Mouse (Mus musculus): Measurements from ENCODE around the gene Galnt2. TPM values are rescaled to one million over a fixed set of nuclear protein-coding genes. Genes with fewer than 3 reads are reported as not detected.

Galnt2 gene
- polyA plus RNA-seq, 1 experiment = 11.5 TPM

DNA sequence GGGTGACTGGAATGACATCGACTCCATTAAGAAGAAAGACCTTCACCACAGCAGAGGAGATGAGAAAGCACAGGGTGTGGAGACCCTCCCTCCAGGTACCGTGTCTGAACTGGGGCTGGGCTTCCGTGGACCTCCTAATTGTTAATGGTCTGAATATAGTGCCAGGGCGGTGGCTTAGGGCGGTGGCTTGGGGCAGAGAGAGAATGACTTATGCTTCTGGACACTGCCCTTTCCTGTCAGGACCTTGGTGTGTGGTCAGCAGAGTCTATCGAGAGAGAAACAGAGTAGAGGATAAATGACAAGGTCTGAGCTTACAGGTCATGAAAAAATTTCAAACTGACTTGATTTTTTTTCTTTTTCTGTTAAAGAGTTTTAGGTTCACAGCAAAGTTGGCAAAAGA lies 64.2 kb downstream of the Galnt2 start:
- Histone ChIP-seq H3K4me1 (ENCODE audit: control insufficient read depth, insufficient read depth, low read length) (no peaks in the 10 kb centered on the region), H3K27me3 (ENCODE audit: control insufficient read depth, insufficient read depth, low read length, poor library complexity, severe bottlenecking) (no peaks in the 10 kb centered on the region), H3K36me3 (ENCODE audit: control insufficient read depth, insufficient read depth, low read length, poor library complexity, severe bottlenecking) (no peaks in the 10 kb centered on the region), H3K9me3 (replicated peaks; ENCODE audit: control insufficient read depth, insufficient read depth, low read length, poor library complexity, severe bottlenecking) (no peaks in the 10 kb centered on the region), H3K27ac (ENCODE audit: insufficient read depth, low read length) (no peak overlapping the region), H3K4me3 (ENCODE audit: low read depth, low read length) (no peak overlapping the region), H3K9ac (ENCODE audit: low read depth, poor library complexity, severe bottlenecking) (no peak overlapping the region)
- no peak for TF ChIP-seq EP300 (IDR thresholded peaks at IDR 0.05; ENCODE audit: insufficient read depth, low read depth, low read length)

- H3K36me3 ChIP-seq (ENCODE audit: control insufficient read depth, insufficient read depth, low read length, poor library complexity, severe bottlenecking) = no peaks in the 10 kb centered on the region
- H3K4me3 ChIP-seq (ENCODE audit: low read depth, low read length) = no peak overlapping the region
- no peak overlapping the region for H3K9ac ChIP-seq (ENCODE audit: low read depth, poor library complexity, severe bottlenecking)
- H3K4me1 ChIP-seq (ENCODE audit: control insufficient read depth, insufficient read depth, low read length) = no peaks in the 10 kb centered on the region
- no peaks in the 10 kb centered on the region for H3K27me3 ChIP-seq (ENCODE audit: control insufficient read depth, insufficient read depth, low read length, poor library complexity, severe bottlenecking)
- no peak for TF ChIP-seq POLR2A (IDR thresholded peaks at IDR 0.05; ENCODE audit: insufficient read depth, low read length)
- TF ChIP-seq CTCF (IDR thresholded peaks at IDR 0.05; ENCODE audit: low read depth, low read length) = no peak
- TF ChIP-seq EP300 (IDR thresholded peaks at IDR 0.05; ENCODE audit: insufficient read depth, low read depth, low read length) = no peak
- no peaks in the 10 kb centered on the region for H3K9me3 ChIP-seq (replicated peaks; ENCODE audit: control insufficient read depth, insufficient read depth, low read length, poor library complexity, severe bottlenecking)
- H3K27ac ChIP-seq (ENCODE audit: insufficient read depth, low read length) = no peak overlapping the region
Measured at GRCm38 (mm10) chr8:124301512-124301911, 70.3 kb downstream of the Galnt2 start.

DNA sequence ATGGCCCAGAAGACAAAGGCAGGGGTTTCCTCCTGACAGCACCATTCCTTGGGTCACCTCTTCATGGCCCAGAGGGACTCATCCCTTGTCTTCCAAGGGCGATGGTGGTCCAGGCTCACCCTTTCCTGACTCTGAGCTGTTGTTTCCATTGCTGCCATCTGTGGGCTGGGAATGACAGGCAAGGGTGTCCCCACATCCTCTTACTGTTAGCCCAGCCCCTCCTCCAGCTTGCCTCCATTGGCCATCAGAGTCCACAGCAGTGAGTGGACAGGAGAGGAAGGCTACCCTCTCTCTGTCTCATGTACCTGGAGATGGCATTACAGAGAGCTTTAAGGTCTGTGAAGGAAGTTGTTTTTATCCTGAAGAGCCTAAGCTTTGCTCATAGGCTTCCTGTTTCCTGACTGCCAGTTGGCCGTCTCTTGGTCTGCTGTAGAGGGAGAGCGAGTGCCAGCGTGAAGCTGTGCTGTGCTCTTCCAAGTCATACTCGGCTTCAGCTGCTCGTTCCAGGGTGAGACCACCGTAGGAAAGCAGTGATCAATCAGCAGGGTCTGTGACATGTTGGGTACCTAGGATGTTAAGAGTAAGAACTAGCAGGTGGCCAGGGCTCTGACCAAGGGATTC lies 70.9 kb downstream of the Galnt2 start:
- H3K4me3 ChIP-seq (ENCODE audit: low read depth, low read length) = no peak overlapping the region
- no peak overlapping the region for H3K27ac ChIP-seq (ENCODE audit: insufficient read depth, low read length)
- H3K27me3 ChIP-seq (ENCODE audit: control insufficient read depth, insufficient read depth, low read length, poor library complexity, severe bottlenecking) = no peaks in the 10 kb centered on the region
- H3K36me3 ChIP-seq (ENCODE audit: control insufficient read depth, insufficient read depth, low read length, poor library complexity, severe bottlenecking) = no peaks in the 10 kb centered on the region
- H3K4me1 ChIP-seq (ENCODE audit: control insufficient read depth, insufficient read depth, low read length) = no peaks in the 10 kb centered on the region
- H3K9ac ChIP-seq (ENCODE audit: low read depth, poor library complexity, severe bottlenecking) = no peak overlapping the region
- TF ChIP-seq CTCF (IDR thresholded peaks at IDR 0.05; ENCODE audit: low read depth, low read length) (no peak), POLR2A (IDR thresholded peaks at IDR 0.05; ENCODE audit: insufficient read depth, low read length) (no peak), EP300 (IDR thresholded peaks at IDR 0.05; ENCODE audit: insufficient read depth, low read depth, low read length) (no peak)
- H3K9me3 ChIP-seq (replicated peaks; ENCODE audit: control insufficient read depth, insufficient read depth, low read length, poor library complexity, severe bottlenecking) = no peaks in the 10 kb centered on the region

GRCm38 (mm10) chr8:124303211-124303902 lies 72.2 kb downstream of the Galnt2 start:
- H3K36me3 ChIP-seq (ENCODE audit: control insufficient read depth, insufficient read depth, low read length, poor library complexity, severe bottlenecking) = no peaks in the 10 kb centered on the region
- no peak for TF ChIP-seq CTCF (IDR thresholded peaks at IDR 0.05; ENCODE audit: low read depth, low read length)
- no peak for TF ChIP-seq EP300 (IDR thresholded peaks at IDR 0.05; ENCODE audit: insufficient read depth, low read depth, low read length)
- no peak for TF ChIP-seq POLR2A (IDR thresholded peaks at IDR 0.05; ENCODE audit: insufficient read depth, low read length)
- no peaks in the 10 kb centered on the region for H3K4me1 ChIP-seq (ENCODE audit: control insufficient read depth, insufficient read depth, low read length)
- no peaks in the 10 kb centered on the region for H3K27me3 ChIP-seq (ENCODE audit: control insufficient read depth, insufficient read depth, low read length, poor library complexity, severe bottlenecking)
- H3K9ac ChIP-seq (ENCODE audit: low read depth, poor library complexity, severe bottlenecking) = no peak overlapping the region
- no peak overlapping the region for H3K4me3 ChIP-seq (ENCODE audit: low read depth, low read length)
- H3K9me3 ChIP-seq (replicated peaks; ENCODE audit: control insufficient read depth, insufficient read depth, low read length, poor library complexity, severe bottlenecking) = no peaks in the 10 kb centered on the region
- no peak overlapping the region for H3K27ac ChIP-seq (ENCODE audit: insufficient read depth, low read length)

GRCm38 (mm10) chr8:124304141-124304540 lies 73.0 kb downstream of the Galnt2 start:
- H3K36me3 ChIP-seq (ENCODE audit: control insufficient read depth, insufficient read depth, low read length, poor library complexity, severe bottlenecking) = no peaks in the 10 kb centered on the region
- no peaks in the 10 kb centered on the region for H3K27me3 ChIP-seq (ENCODE audit: control insufficient read depth, insufficient read depth, low read length, poor library complexity, severe bottlenecking)
- H3K4me3 ChIP-seq (ENCODE audit: low read depth, low read length) = no peak overlapping the region
- no peaks in the 10 kb centered on the region for H3K9me3 ChIP-seq (replicated peaks; ENCODE audit: control insufficient read depth, insufficient read depth, low read length, poor library complexity, severe bottlenecking)
- H3K4me1 ChIP-seq (ENCODE audit: control insufficient read depth, insufficient read depth, low read length) = no peaks in the 10 kb centered on the region
- H3K27ac ChIP-seq (ENCODE audit: insufficient read depth, low read length) = no peak overlapping the region
- TF ChIP-seq CTCF (IDR thresholded peaks at IDR 0.05; ENCODE audit: low read depth, low read length) (no peak), EP300 (IDR thresholded peaks at IDR 0.05; ENCODE audit: insufficient read depth, low read depth, low read length) (no peak), POLR2A (IDR thresholded peaks at IDR 0.05; ENCODE audit: insufficient read depth, low read length) (no peak)
- no peak overlapping the region for H3K9ac ChIP-seq (ENCODE audit: low read depth, poor library complexity, severe bottlenecking)

DNA sequence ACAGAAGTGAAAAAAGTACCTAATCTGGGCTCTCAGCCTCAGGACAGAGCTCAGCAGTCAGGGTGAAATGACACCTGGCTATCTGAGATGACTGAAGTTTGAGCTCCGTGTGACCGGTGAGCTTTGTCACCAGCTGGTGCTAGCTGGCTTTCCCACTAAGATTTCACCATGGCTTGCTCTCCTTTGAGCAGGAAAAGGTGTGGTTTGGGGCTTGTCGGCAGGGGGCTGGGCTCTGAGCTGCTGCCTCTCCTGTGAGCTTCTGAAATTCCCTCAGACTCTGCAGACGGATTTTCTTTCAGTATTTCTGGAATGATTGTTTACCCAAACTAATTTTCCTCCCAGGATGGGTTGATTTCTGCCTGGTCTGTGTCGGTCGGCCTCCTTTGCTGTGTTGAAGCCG lies 75.4 kb downstream of the Galnt2 start:
- Histone ChIP-seq H3K36me3 (ENCODE audit: control insufficient read depth, insufficient read depth, low read length, poor library complexity, severe bottlenecking) (no peaks in the 10 kb centered on the region), H3K4me1 (ENCODE audit: control insufficient read depth, insufficient read depth, low read length) (no peaks in the 10 kb centered on the region), H3K27me3 (ENCODE audit: control insufficient read depth, insufficient read depth, low read length, poor library complexity, severe bottlenecking) (no peaks in the 10 kb centered on the region), H3K9me3 (replicated peaks; ENCODE audit: control insufficient read depth, insufficient read depth, low read length, poor library complexity, severe bottlenecking) (no peaks in the 10 kb centered on the region), H3K27ac (ENCODE audit: insufficient read depth, low read length) (no peak overlapping the region), H3K4me3 (ENCODE audit: low read depth, low read length) (no peak overlapping the region), H3K9ac (ENCODE audit: low read depth, poor library complexity, severe bottlenecking) (no peak overlapping the region)
- TF ChIP-seq EP300 (IDR thresholded peaks at IDR 0.05; ENCODE audit: insufficient read depth, low read depth, low read length) = no peak
- TF ChIP-seq CTCF (IDR thresholded peaks at IDR 0.05; ENCODE audit: low read depth, low read length) = no peak
- no peak for TF ChIP-seq POLR2A (IDR thresholded peaks at IDR 0.05; ENCODE audit: insufficient read depth, low read length)

Measured in ES-Bruce4 (cell line).